Mouse (Mus musculus) cerebellum, postnatal 4 days (tissue): ENCODE measurements at regions not wholly inside any gene's neighbourhood (a gene's known extent, or its start where the extent isn't known, plus 50 kb on each side); places are given as distances from the start of the nearest gene placed in this dataset.

ENCODE experiments used
- DNase-seq, 2 experiments: peaks; one replicate each; pipeline ENCODE4 v3.0.0; 2022; ENCODE audit warnings: low spot score in 2 of 2, mixed read lengths in 1 of 2

- peak in 1 of 2 experiments; percentile 14 for DNase-seq
These were observed 503.2 kb downstream of the Ndufa4 start for GRCm38 (mm10) chr6:11404101-11404500.

DNA sequence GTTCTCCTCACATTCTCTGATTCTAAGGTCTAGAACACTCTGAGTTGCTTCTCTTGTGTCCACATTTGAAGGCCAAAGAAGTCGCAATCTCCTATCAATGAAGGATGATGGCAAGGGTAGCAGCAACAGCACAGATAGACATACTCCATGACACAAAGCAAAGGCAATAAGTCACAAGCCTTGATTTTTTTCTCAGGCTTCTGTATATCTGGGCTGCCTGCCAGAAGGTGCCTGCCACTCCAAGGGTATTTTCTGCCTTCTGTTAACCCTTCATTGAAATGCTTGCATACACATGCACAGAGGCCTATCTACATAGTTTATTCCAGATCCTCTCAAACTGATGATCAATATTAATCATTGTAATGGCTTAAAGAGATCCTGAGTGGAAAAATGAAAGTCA lies 548.2 kb downstream of the Ndufa4 start:
- peak in 1 of 2 experiments; percentile 5 for DNase-seq

DNA sequence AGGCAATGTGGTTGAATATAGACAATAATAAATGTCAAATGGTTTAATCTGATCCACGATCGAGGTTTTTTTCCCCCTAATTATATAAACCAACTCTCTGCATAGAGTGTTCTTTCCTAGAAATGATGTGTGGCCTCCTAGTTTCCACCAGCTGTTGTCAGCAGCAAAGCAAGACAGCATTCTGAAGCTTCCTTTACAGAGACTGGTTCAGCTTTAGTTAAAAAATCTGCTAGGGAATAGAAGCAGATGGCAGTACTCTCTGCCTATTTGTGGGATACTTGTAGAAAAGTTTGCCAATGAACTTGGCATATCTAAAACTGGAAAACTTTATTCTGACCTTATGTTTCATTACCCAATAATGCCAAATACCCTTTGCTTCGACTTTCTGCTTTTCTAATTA lies 553.7 kb downstream of the Ndufa4 start:
- DNase-seq: no peak

GRCm38 (mm10) chr6:11334137-11334536 lies 573.2 kb downstream of the Ndufa4 start:
- DNase-seq: no peak

GRCm38 (mm10) chr6:11313744-11314143 lies 593.6 kb downstream of the Ndufa4 start:
- no peak for DNase-seq

DNA sequence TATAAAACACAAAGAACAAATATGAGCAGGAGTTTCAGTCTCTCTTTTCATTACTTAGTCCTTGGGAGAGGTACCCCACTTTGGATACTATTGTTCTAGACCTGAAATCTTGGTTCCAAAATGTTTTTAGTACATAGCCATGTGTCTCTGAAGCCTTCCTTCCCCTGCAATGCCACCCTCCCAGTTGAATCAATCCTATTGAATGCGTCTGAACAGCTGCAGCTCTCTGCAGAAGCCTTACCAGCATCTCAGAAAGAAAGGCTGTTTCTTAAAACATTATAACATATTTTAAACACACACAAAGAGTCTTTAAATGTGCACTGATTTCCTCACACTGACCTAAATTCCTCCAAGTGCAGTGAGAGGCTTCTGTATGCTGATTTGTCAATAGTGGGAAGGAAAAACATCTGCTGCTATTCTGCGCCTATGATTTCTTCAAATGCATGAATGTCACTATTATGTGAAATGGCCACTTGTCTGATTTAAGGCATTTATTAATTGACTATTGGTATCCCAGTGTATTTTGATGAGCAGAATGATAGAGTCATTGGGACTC lies 601.2 kb downstream of the Ndufa4 start:
- no peak for DNase-seq

- peak in 1 of 2 experiments; percentile 3 for DNase-seq
These were observed 623.3 kb downstream of the Ndufa4 start for GRCm38 (mm10) chr6:11283990-11284389.

DNA sequence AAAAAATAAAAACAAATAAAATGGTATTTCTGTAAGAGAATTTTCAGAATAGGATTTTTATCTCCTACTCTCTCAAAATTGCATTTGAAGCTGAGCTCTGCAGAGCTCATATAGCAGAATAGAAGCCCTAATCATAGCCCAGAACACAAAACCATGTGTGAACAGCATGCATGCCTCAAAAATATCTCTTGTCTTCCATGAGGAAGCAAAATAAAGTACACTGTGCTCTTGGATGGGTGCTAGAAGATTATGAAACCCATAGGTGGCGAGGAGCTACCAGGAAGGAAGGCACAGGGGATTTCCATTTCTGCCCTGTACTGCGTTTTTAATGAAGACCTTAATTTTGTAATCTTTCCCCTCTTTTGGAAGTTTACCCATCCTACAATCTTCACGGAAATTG lies 632.1 kb downstream of the Ndufa4 start:
- no peak for DNase-seq
